Mouse (Mus musculus): Measurements from ENCODE around the gene Eps8l1.

DNA sequence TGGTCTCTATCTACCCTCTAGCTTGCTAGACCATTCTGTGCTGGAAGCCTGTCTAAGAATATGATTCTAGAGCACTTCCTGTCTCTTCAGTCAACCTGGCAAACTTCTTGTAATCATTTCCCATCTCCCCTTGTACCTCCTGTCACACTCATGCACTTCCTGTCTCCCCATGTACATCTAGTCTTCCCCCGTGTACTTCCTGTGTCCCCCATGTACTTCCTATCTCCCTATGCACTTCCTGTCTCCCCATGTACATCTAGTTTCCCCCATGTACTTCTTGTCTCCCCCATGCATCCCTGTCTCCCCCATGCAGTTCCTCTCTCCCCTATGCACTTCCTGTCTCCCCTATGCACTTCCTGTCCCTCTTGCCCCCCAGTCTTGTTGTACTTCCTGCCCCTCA lies 58.0 kb downstream of the Eps8l1 start:
- TF ChIP-seq CTCF (IDR thresholded peaks at IDR 0.05; ENCODE audit: low read depth) (no peak), EP300 (optimal IDR thresholded peaks at IDR 0.05) (no peak)

All from stomach, postnatal 0 days (tissue).